Mouse (Mus musculus): ENCODE data around the gene Tut1. TPM values are rescaled to one million over a fixed set of nuclear protein-coding genes. Genes with fewer than 3 reads are reported as not detected.

Gene Tut1
- polyA plus RNA-seq (2015; fragmentation: Nextera tagmentation; extraction: Ambion mirVana), result 33.6 and 35.5 TPM in 2 replicates

- no peaks in the 10 kb centered on the region for H3K9me3 ChIP-seq (ENCODE audit: control insufficient read depth, low read length)
- peak; percentile 96 for ATAC-seq
Observed at GRCm38 (mm10) chr19:8953135-8954039, at the start of gene Tut1. Tut1 (plus strand) TSS chr19:8953847.

GRCm38 (mm10) chr19:8908531-8908930 lies 45.1 kb upstream of the Tut1 start:
- H3K36me3 ChIP-seq (ENCODE audit: control insufficient read depth, insufficient read depth), result peaks cover 78% of the 10 kb centered on the region
- no peak overlapping the region for H3K4me2 ChIP-seq (ENCODE audit: low read length)
- WGBS, result 86% methylated on average over 6 of the region's 6 CpGs
- no peak overlapping the region for H3K9ac ChIP-seq (replicated peaks; ENCODE audit: low read depth, low read length)
- no peaks in the 10 kb centered on the region for H3K27me3 ChIP-seq (replicated peaks; ENCODE audit: control insufficient read depth, insufficient read depth, low read length)
- ATAC-seq, result no peak
- no peaks in the 10 kb centered on the region for H3K4me1 ChIP-seq (replicated peaks; ENCODE audit: control insufficient read depth, insufficient read depth, low read length)
- no peaks in the 10 kb centered on the region for H3K9me3 ChIP-seq (ENCODE audit: control insufficient read depth, low read length)
- H3K4me3 ChIP-seq (replicated peaks; ENCODE audit: low read length), result no peak overlapping the region
- H3K27ac ChIP-seq (ENCODE audit: low read length), result no peak overlapping the region

More at GRCm38 (mm10) chr19:8953135-8954039, at the start of gene Tut1:
- peak within 1 kb of the TSS; percentile 73 for H3K9ac ChIP-seq (replicated peaks; ENCODE audit: low read depth, low read length)
- WGBS, result under 1% methylated on average over 46 of the region's 46 CpGs
- H3K4me1 ChIP-seq (replicated peaks; ENCODE audit: control insufficient read depth, insufficient read depth, low read length), result peaks cover 35% of the 10 kb centered on the region
- peak within 1 kb of the TSS; percentile 79 for H3K4me3 ChIP-seq (replicated peaks; ENCODE audit: low read length)
- no peaks in the 10 kb centered on the region for H3K27me3 ChIP-seq (replicated peaks; ENCODE audit: control insufficient read depth, insufficient read depth, low read length)
- peak within 1 kb of the TSS; percentile 98 for H3K4me2 ChIP-seq (ENCODE audit: low read length)
- peaks cover 28% of the 10 kb centered on the region for H3K36me3 ChIP-seq (ENCODE audit: control insufficient read depth, insufficient read depth)
- H3K27ac ChIP-seq (ENCODE audit: low read length), result peak within 1 kb of the TSS; percentile 93

GRCm38 (mm10) chr19:8911810-8912209 lies 41.8 kb upstream of the Tut1 start:
- Histone ChIP-seq H3K4me3 (replicated peaks; ENCODE audit: low read length) (no peak overlapping the region), H3K27me3 (replicated peaks; ENCODE audit: control insufficient read depth, insufficient read depth, low read length) (no peaks in the 10 kb centered on the region), H3K9me3 (ENCODE audit: control insufficient read depth, low read length) (no peaks in the 10 kb centered on the region), H3K27ac (ENCODE audit: low read length) (no peak overlapping the region), H3K4me1 (replicated peaks; ENCODE audit: control insufficient read depth, insufficient read depth, low read length) (no peaks in the 10 kb centered on the region), H3K4me2 (ENCODE audit: low read length) (no peak overlapping the region), H3K9ac (replicated peaks; ENCODE audit: low read depth, low read length) (no peak overlapping the region), H3K36me3 (ENCODE audit: control insufficient read depth, insufficient read depth) (peaks cover 84% of the 10 kb centered on the region)
- 96% methylated on average over 5 of the region's 5 CpGs for WGBS
- no peak for ATAC-seq

DNA sequence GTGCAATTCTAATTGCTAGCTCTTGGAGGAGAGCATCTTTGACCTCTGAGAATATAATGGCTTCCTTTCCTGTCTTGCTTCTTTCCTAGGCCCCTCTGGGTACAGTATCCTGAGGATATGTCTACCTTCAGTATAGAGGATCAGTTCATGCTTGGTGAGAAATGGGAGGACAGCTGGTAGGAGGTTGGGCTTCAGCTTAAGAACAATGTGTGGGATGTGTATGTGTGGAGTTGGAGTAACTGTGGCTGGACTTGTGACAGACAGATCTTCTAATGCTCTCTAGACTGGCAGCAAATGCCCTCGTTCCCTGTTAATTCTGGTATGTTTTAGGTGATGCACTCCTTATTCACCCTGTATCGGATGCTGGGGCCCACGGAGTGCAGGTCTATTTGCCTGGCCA lies 39.4 kb upstream of the Tut1 start:
- WGBS, result 98% methylated on average over 3 of the region's 3 CpGs
- no peak overlapping the region for H3K4me2 ChIP-seq (ENCODE audit: low read length)
- ATAC-seq, result no peak

DNA sequence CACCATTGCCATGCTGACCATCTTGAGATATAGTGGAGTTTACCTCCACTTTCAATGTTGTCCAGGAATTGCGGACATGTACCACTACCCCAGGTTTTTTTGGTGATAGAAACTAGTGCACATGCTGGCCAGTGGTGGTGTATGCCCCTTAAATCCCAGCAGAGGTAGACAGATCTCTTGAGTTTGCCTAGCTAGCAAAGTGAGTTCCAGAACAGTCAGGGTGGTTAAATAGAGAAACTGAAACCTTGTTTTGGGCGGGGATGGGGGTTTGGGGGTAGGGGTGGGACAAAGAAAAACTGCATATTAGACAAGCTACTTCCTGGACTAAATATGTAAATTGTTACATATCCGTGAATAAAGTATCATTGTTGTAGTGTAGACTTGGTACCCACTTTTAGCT lies 34.6 kb upstream of the Tut1 start:
- 87% methylated on average over 3 of the region's 3 CpGs for WGBS
- Histone ChIP-seq H3K27me3 (replicated peaks; ENCODE audit: control insufficient read depth, insufficient read depth, low read length) (no peaks in the 10 kb centered on the region), H3K9me3 (ENCODE audit: control insufficient read depth, low read length) (no peaks in the 10 kb centered on the region), H3K4me1 (replicated peaks; ENCODE audit: control insufficient read depth, insufficient read depth, low read length) (peaks cover 17% of the 10 kb centered on the region), H3K4me2 (ENCODE audit: low read length) (no peak overlapping the region), H3K36me3 (ENCODE audit: control insufficient read depth, insufficient read depth) (peaks cover 27% of the 10 kb centered on the region), H3K9ac (replicated peaks; ENCODE audit: low read depth, low read length) (no peak overlapping the region), H3K4me3 (replicated peaks; ENCODE audit: low read length) (no peak overlapping the region), H3K27ac (ENCODE audit: low read length) (no peak overlapping the region)
- ATAC-seq, result no peak

More for the DNA sequence above, 39.4 kb upstream of the Tut1 start:
- Histone ChIP-seq H3K4me1 (replicated peaks; ENCODE audit: control insufficient read depth, insufficient read depth, low read length) (no peaks in the 10 kb centered on the region), H3K27me3 (replicated peaks; ENCODE audit: control insufficient read depth, insufficient read depth, low read length) (no peaks in the 10 kb centered on the region), H3K4me3 (replicated peaks; ENCODE audit: low read length) (no peak overlapping the region), H3K36me3 (ENCODE audit: control insufficient read depth, insufficient read depth) (peaks cover 65% of the 10 kb centered on the region), H3K9me3 (ENCODE audit: control insufficient read depth, low read length) (no peaks in the 10 kb centered on the region), H3K9ac (replicated peaks; ENCODE audit: low read depth, low read length) (no peak overlapping the region), H3K27ac (ENCODE audit: low read length) (no peak overlapping the region)

DNA sequence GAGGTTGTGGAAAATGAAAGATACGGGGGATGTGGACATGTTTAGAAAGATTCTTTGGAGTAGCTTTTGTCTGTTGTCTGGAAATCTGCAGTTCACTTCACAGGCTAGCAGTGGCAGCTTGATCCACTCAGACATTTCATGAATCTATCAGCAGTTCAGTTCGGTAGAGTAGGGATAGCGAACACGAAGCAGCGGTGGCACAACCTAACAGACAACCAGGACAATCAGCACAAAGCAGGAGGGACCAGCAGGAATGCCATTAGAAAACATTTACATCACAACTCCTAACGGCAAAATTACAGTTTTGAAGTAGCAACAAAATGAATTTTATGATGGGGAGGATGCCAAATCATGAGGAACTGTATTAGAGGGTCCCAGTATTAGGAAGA lies 34.0 kb upstream of the Tut1 start:
- H3K27me3 ChIP-seq (replicated peaks; ENCODE audit: control insufficient read depth, insufficient read depth, low read length), result no peaks in the 10 kb centered on the region
- WGBS, result 70% methylated on average over 6 of the region's 6 CpGs
- no peaks in the 10 kb centered on the region for H3K9me3 ChIP-seq (ENCODE audit: control insufficient read depth, low read length)
- ATAC-seq, result no peak
- H3K4me3 ChIP-seq (replicated peaks; ENCODE audit: low read length), result peak overlapping the region; percentile 91
- H3K27ac ChIP-seq (ENCODE audit: low read length), result peak overlapping the region; percentile 63
- H3K4me2 ChIP-seq (ENCODE audit: low read length), result peak overlapping the region; percentile 92
- peaks cover 17% of the 10 kb centered on the region for H3K4me1 ChIP-seq (replicated peaks; ENCODE audit: control insufficient read depth, insufficient read depth, low read length)
- H3K9ac ChIP-seq (replicated peaks; ENCODE audit: low read depth, low read length), result no peak overlapping the region; the same call in 1 of the 2 replicates
- H3K36me3 ChIP-seq (ENCODE audit: control insufficient read depth, insufficient read depth), result peaks cover 22% of the 10 kb centered on the region

DNA sequence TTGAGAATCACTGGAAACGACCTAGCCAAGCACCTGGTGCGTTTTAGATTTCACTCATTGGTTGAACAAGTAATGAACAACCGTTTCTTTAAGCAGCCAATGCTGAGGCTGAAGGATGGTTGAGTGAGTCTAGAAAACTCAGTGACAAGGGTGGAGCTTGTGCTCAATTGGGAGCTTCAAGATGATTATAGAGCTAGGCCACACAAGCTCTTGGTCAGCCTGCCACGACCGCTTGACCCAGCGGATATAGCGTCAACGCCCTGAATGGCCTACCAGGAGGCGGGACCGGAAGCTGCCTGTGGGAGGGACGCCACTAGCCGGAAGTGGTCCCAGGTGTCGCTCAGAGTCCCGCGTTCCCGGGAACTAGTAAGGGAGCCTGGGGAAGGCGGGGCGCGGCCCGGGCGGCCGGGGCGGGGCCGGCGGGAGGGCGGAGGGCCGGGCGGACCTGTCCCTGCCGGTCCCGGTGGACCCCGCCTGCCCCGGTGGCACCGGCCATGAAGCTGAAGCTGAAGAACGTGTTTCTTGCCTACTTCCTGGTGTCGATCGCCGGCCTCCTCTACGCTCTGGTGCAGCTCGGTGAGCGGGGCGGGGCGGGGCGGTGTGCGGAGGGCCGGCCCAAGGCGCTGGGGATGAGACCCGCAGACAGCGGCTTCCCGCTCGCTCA lies 33.4 kb upstream of the Tut1 start, which contains the start of gene B3gat3:
Gene B3gat3 (plus strand): TSS at position 302 of the 664 bp plus-strand sequence.
- Histone ChIP-seq H3K4me2 (ENCODE audit: low read length) (peak within 1 kb of the TSS; percentile 92), H3K4me1 (replicated peaks; ENCODE audit: control insufficient read depth, insufficient read depth, low read length) (peaks cover 17% of the 10 kb centered on the region), H3K27ac (ENCODE audit: low read length) (peak within 1 kb of the TSS; percentile 63), H3K27me3 (replicated peaks; ENCODE audit: control insufficient read depth, insufficient read depth, low read length) (no peaks in the 10 kb centered on the region), H3K9ac (replicated peaks; ENCODE audit: low read depth, low read length) (peak within 1 kb of the TSS; percentile 91), H3K9me3 (ENCODE audit: control insufficient read depth, low read length) (no peaks in the 10 kb centered on the region), H3K36me3 (ENCODE audit: control insufficient read depth, insufficient read depth) (peaks cover 18% of the 10 kb centered on the region), H3K4me3 (replicated peaks; ENCODE audit: low read length) (peak within 1 kb of the TSS; percentile 91)
- peak; percentile 97 for ATAC-seq
- 2% methylated on average over 48 of the region's 50 CpGs for WGBS

DNA sequence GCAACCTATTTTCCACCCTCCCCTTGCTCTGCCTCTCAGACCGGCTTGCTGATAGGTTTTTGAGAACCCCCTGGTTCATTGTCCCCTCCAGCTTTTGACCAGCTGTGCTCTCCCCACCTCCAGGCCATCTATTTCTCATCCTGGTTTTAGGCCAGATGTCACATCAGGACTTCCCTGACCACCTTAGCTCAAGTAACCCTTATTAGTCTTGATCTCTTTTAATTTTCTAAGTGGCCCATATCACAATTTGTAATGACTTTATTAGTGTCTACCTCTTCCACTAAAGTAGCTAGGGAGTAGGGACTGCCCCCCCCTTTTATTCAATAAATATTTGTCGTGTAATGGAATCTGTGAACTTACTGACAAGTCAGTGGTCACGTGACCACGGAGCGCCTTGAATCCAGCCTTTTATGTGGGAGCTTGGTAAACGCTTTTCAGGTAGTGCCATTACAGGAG lies 32.8 kb upstream of the Tut1 start:
- peaks cover 11% of the 10 kb centered on the region for H3K36me3 ChIP-seq (ENCODE audit: control insufficient read depth, insufficient read depth)
- no peaks in the 10 kb centered on the region for H3K9me3 ChIP-seq (ENCODE audit: control insufficient read depth, low read length)
- peak overlapping the region; percentile 91 for H3K4me3 ChIP-seq (replicated peaks; ENCODE audit: low read length)
- peak overlapping the region; percentile 92 for H3K4me2 ChIP-seq (ENCODE audit: low read length)
- WGBS, result under 1% methylated on average over 6 of the region's 6 CpGs
- H3K27ac ChIP-seq (ENCODE audit: low read length), result peak overlapping the region; percentile 63
- peaks cover 17% of the 10 kb centered on the region for H3K4me1 ChIP-seq (replicated peaks; ENCODE audit: control insufficient read depth, insufficient read depth, low read length)
- H3K9ac ChIP-seq (replicated peaks; ENCODE audit: low read depth, low read length), result peak overlapping the region; percentile 91
- H3K27me3 ChIP-seq (replicated peaks; ENCODE audit: control insufficient read depth, insufficient read depth, low read length), result no peaks in the 10 kb centered on the region
- ATAC-seq, result no peak

- H3K9ac ChIP-seq (replicated peaks; ENCODE audit: low read depth, low read length), result no peak overlapping the region
- H3K27ac ChIP-seq (ENCODE audit: low read length), result no peak overlapping the region
- H3K4me1 ChIP-seq (replicated peaks; ENCODE audit: control insufficient read depth, insufficient read depth, low read length), result peaks cover 17% of the 10 kb centered on the region
- 83% methylated on average over 9 of the region's 9 CpGs for WGBS
- H3K9me3 ChIP-seq (ENCODE audit: control insufficient read depth, low read length), result no peaks in the 10 kb centered on the region
- H3K4me3 ChIP-seq (replicated peaks; ENCODE audit: low read length), result no peak overlapping the region
- H3K36me3 ChIP-seq (ENCODE audit: control insufficient read depth, insufficient read depth), result peaks cover 3% of the 10 kb centered on the region
- no peaks in the 10 kb centered on the region for H3K27me3 ChIP-seq (replicated peaks; ENCODE audit: control insufficient read depth, insufficient read depth, low read length)
- no peak for ATAC-seq
- H3K4me2 ChIP-seq (ENCODE audit: low read length), result no peak overlapping the region
Observed at GRCm38 (mm10) chr19:8921741-8922140, 31.9 kb upstream of the Tut1 start.
